Mouse (Mus musculus) thymus, postnatal 0 days (tissue): ENCODE data around the gene Cyth3. TPM values are rescaled to one million over a fixed set of nuclear protein-coding genes. Genes with fewer than 3 reads are reported as not detected.

Source experiments
- DNase-seq: peaks from one replicate; pipeline ENCODE4 v3.0.0-alpha.2; 2015; ENCODE audit warnings: low spot score
- polyA plus RNA-seq: library from polyadenylated mRNA; unstranded; fragments of >200 nt; fragmentation: Nextera tagmentation; extraction: Ambion mirVana; gene quantifications from 2 replicates; pipeline ENCODE4 v1.2.1, GENCODE M21; 2015

Gene Cyth3
- polyA plus RNA-seq, 1 experiment from 2014 or later, result 17.2 TPM

DNA sequence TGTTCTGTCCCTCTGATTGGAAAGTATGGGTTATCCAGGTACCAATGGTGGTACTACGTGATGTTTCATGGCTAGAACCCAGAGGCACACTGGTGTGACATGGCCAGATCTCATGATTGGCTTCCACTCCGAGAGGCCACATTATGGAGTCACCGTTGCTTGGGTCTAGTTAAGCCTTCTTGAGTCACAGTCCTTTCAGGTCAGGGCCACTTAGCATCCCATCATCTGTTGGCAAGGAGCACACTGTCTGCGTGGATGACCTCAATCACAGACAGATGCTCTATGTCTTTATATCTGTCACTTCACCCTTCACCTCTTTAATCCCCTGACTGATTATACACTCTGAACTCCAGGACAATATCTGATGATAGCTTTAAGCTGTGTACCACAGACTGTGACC lies 6.1 kb upstream of the Cyth3 start:
- DNase-seq, result no peak

DNA sequence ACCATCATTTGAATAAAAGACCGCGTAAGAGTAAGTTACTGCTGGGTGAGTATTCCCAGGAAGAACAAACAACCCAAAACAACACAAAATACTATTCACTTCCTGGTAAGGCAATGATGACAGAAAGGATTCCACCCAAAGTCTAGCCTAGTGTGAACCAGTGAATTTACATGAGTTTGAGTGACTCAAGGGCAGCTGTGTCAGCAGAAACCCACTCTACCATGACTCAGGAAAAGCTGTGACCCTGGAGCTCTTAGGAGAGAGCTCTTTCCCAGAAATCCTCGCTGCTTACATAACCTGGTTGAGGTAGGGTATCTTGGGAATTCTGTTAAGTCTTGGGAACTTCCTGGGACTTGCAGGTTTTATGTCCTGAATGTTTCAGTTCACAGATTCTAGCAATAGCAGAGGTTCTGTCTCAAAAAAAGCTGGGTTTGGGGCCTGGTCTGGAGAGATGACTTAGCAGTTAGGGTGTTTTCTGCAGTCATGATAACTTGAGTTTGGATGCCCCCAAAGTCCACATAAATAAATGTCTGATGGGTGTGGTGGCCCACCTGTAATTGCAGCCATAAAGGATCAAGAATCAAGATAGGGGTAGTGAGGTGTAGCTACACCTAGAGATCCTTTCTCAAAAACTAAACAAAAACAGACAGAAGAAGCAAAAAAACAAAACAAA lies 5.5 kb upstream of the Cyth3 start:
- no peak for DNase-seq

DNA sequence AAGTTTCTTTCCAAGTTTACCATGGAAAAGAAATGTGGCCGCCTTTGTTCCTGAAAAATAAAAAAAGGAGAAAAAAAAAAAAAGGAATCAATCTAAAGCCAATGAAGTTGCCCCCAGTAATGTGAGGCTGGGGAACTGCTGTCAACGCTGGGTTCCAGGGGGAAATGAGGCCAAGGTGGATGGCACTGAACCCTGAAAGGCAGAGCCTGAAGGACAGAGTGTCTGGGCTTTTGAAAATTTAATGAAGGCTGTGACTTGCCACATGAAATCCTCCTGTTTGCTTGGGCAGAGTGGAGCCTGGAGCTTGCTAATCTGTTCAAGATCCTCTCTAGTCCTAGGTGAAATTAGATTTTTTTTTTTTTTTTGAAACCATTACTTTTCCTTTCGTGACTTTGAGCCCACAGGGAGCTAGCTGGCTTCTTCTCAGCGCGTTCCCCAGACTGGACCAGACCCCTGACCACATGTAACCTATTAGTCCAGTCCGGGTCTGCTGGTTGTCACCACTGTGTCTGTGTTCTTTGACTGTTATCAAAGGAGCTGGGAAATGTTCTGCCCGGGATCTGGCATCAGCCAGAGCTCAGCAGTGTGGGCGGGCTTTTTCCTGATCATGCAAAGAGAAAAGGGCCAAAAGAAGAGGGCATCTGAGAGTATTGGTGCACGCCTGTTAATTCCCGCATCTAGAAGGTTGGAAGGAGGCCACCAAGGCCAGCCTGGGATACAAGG lies 4.6 kb upstream of the Cyth3 start:
- DNase-seq, result no peak

DNA sequence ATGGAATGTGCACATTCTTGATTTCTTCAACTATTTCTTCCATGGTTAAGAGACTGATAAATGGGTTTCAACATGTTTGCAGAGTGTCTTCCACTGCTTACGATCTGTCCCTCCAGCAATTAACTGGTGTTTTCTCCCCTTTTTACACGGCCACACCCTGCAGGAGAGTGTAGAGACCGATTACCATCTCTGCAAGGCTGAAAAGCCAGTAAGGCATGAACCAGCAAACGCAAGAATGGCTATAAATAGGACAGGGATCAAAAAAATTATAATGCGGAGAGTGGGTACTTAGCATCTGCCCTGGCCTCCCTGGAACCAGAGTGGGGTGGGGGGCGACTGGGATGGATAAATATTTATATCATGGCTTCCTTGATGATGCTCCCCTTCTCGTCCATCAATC lies 3.7 kb upstream of the Cyth3 start:
- no peak for DNase-seq

DNA sequence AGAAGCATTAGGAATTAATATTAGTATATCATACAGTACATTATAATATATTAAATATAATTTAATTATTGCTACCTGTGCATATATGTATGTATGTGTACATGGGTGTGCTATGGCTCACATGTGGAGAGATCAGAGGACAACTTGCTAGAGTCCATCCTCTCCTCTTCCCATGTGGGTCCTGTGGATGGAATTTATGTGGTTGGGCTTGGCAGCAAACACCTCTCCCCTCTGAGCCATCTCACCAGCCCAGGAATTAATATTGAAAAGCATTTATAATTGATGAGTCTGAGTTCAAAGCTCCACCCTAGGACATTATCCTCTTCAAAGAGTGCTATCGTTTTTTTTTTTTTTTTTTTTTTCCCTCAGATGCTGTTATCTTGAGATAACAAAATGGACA lies 2.1 kb upstream of the Cyth3 start:
- DNase-seq, result no peak

DNA sequence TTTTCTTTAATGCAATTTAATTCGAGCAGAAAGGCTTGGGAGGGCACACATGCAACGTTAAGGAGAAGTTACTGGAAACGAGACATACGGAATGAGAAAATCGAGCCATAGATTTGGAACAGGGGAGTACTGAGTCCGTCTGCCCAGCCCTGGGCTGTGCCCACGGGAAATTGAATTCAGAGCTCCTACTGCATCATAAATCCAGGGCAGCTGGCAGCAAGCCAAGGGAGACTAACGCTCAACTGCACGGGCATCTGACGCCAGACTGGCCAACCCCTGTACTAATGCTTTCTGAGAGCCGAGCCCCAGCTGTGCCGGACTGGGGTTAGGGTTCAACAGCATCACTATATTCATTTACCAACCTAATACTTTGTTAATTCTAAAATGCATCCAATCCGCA lies 1.3 kb upstream of the Cyth3 start:
- DNase-seq, result no peak

DNA sequence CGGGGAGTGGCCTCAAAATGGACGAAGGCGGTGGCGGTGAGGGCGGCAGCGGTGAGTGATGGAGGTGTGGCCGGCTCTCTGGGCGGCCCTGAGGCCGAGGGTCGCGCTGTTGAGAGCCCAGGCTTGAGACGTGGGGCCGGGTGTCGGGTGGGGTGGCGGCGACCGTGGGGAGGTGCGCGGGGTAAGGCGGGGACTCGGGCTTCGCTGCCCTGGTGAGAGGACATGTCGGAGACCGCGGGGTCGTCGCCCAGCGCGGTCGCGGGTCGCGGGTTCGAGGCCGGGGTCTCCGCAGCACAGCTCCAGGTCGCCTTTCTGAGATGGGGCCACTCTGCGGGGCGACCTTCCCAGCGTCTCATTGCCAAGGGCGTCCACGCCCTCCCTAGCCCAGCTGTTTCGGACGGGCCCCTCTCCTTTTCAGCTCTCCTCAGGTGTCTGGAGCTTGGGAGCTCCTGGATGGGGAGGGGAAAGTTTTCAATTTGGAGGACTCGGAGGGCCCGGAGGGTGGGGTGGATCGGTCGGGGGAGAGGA lies 440 bp downstream of the Cyth3 start:
- peak; percentile 10 for DNase-seq

DNA sequence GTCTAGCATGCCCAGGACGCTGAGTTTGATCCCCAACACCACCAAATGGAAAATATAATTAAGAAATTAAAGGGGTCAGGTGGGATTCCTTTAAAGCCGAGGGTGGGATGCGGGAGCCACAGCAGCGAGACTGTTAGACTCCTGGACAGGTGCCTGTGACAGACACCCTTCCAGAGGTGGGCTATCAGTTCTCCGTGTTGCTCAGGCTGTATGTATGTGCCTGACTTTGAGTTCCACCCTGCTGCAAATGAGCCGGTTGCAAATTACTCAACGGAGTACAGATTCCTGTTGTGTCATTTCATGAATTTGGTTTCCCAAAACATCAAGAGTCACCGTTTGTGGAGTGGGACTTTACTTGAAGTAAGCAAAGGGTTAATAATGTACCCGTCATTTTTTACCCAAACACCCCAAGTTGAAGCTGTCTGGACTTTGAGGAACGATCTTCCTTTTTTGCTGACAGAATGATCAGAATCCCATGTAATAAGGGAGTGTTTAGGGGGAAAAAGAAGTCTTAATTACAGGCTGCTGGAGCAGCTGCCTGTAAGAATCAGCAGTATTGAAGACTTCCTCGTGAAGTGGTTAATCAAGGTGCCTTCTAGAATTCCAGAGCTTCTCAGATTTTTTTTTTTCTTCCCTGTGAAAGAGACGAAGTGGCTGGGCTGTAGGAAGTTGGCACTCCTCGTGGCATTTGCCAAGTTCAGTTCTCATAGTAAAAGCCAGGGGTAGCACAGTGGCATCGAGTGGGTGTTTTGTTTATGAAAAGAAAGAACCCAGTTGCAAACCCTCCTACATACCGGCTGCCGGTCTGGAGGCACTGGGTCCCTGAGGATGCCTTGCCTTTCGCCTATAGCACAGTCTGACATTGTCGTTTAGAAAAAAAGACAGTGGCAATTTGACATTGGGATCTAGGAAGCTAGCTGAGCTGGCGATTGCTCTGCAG lies 1.4 kb downstream of the Cyth3 start:
- DNase-seq, result no peak

DNA sequence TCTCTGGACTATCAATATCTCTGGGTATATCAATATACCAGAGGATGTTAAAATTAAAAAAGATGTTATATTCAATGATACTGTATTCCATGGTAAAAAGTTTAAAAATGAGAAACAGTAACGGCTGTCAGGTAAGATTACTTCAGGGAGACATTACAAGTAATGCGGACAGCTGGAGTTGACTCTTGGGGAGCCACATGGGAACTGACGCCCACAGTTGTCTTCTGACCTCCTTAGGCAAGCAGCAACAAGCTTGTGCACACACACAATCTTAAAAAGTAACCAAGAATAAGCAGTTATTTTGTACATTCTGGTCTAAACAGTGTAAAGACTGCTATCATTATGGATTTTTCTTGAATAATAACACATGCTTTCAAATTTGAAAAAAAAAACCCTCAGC lies 2.2 kb downstream of the Cyth3 start:
- DNase-seq, result no peak

DNA sequence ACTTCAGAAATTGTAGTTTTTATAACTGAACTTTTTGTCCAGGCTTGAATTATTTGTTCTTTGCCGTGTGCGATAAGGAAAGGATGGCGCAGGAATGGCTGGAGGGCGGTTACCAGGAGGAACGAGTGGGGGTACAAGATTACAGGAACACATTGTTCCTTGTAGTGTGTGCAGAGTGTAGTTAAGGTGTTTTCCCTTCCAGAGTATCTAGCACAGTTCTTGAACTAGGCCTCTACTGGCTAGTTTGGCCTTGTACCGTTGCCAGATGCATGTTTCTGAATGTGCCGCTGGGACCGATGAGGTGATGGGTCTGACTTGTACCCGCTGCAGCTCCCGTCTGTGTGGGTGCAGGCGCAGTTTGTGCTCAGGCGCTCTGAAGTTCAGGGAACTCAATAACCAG lies 3.2 kb downstream of the Cyth3 start:
- DNase-seq, result no peak

DNA sequence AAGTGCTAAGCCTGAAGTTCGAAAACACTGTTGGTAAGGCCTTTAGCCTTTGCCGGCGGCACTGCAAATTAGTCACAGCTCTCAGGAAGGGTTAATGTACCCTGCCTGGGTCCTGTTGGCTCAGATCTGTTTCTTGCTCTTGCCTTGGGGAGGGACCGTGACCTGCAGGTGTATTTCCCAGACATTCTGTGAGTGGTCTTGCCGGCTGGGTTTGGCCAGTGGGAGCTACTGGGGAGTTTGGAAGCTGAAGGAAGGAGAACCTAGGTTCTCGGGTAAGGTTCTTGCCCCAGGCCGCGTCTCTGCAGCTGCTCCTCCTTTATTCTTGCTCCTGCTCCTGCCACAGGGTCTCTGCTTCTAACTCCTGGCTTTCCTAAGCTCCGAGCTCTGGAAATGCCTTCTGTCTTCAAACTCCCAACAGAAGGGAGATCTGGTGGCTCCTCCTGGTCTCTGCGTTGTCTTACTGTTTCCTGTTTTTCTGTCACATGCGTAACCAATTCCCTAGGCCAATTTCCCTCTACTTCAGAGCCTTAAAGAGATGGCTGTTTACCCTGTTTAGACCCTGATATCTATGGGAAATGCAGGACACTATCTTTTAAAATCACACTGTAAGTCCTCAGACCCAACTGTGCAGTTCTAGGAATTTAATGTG lies 3.8 kb downstream of the Cyth3 start:
- DNase-seq, result no peak

DNA sequence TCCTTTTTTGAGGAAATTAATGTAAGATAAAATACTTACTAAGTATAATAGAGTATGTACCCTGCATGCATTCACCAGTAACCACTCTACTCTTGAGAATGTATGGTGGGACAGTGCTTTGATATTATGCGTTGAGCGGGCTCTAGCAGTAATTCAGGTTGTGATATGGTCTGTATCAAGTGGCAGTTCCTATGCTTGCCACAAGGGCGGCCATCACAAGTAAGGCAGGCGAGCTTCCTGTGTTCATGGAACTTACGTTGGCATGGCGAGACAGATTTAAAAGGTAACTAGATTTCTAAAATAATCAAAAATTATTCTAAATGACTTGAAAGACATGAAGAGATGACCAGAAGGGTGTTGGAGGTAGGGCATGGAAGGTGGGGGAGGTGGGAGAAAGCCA lies 5.3 kb downstream of the Cyth3 start:
- DNase-seq, result no peak

DNA sequence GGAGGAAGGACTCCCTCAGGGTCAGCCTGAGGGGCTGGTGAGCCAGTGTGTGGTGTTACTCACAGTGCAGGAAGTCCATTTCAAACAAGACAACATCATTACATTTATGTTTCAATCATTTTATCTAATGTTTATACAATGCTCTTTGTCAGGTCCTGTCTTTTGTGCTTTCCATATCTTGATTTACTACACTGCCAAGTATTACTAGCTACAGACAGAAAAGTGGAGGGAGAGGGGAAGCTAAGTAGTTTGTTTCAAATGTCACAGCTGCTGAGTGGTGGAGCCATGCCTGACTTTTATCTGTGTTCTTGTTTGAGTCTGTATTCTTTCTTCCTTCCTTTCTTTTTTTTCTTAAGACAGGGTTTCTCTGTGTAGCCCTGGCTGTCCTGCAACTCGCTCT lies 5.7 kb downstream of the Cyth3 start:
- DNase-seq, result no peak

DNA sequence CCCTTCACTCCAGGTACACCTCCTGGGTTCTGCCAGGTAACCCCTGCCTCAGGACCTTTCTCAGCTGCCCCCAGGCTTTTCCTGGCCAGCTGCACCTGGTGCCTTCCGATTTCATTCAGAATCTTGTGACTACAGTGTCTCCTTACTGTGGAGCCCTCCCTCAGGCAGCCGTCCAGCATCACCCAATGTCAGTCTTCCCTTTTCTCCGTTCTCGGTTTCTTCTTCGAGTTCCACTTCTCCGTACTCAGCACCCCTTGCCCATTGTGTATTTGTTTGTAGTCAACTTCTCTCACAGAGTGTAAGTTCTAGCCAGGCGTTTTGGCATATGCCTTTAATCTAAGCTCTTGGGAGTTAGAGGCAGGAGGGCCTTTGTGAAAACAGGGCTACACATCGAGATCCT lies 7.4 kb downstream of the Cyth3 start:
- no peak for DNase-seq

DNA sequence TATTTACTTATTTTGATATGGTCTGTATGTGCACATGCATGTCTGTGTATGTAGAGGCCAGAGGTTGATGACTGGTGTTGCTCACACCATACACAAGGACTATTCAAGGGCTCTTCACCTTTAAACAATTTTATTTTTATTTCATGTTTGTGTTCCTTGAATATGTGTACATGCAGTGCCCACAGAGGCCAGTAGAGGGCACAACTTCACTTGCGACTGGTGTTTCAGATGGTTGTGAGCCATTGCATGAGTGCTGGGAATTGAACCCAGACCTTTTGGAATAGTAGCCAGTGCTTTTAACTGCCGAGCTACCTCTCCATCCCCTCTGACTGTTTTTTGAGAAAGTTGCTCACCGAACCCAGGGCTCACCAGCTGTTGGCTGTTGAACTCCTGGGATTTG lies 8.0 kb downstream of the Cyth3 start:
- DNase-seq, result peak; percentile 22

DNA sequence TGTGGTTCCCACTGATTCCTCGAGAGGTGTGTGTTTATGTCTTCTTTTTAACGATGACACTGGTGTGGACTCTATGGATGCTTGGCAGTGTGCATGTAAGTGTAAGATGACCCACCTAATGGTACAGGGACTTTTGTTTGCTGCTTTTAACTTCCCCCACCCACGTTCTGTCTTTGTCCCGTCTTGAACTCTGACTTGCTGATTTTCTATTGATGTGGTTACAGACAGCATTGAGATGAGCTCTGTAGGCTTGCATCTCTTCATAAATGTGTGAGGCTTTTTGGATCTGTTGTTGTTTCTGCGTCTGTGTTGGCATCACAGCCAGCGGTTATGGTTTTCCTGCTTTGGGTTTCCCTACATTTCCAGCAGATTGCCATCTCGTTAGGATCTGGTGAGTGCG lies 8.5 kb downstream of the Cyth3 start:
- peak; percentile 37 for DNase-seq

DNA sequence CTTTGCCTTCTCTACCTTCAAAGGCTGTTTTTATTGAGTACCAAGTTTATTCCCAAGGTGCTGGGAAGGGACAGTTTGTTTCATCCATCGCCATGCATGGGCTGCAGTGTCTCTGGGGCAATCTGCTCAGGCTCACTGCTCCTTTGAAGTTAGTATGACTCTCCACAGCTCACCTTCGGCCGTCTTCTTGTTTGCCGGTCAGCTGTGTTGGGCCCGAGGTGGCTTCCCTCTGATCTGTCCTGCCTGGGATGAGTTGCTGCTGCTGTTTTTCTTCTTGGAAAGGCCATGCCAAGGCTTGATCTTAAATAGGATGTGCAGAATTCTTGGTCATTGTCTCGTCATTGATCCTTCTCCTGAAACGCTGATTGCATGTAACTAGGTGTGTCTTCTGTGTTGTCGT lies 9.3 kb downstream of the Cyth3 start:
- DNase-seq, result no peak

DNA sequence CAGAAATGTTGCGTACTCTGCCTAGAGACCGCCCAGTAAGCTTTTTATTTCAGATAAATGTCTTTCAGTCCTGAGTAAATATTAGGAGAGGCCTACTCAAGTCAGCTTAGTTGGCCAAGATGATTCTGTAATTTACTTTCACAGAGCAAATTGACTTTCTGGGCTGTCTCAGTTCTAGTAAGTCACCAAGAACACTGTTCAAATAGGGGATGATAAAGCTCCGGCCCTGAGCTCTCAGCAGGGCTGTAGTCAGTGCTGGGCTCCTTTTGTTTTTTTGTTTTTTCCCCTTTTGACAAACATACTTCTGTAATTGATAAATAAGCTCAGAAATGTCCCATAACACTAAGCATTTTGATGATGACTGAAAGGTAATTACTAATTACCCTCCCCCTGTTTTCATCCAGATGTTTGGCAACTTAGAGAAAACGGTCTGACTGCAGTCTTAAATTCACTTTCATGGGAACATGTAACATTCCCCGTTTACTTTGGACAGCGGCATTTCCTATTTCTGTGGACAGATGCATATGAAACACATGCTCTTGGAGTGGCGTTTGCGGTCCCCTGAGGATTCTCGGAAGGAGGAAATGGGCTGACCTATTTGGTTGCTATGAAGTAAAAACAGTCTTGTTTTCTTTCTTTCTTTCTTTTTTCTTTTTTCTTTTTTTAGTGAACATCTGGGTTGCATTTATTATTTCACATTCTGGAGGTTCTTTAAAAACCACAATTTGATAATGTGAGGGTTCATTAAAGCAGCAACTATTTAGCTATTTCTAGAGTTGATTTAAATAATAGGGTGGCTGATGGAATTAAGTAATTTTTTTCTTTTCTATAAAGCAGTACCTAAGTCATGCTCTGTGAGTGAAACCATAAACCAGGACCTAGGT lies 10.7 kb downstream of the Cyth3 start:
- DNase-seq, result no peak

DNA sequence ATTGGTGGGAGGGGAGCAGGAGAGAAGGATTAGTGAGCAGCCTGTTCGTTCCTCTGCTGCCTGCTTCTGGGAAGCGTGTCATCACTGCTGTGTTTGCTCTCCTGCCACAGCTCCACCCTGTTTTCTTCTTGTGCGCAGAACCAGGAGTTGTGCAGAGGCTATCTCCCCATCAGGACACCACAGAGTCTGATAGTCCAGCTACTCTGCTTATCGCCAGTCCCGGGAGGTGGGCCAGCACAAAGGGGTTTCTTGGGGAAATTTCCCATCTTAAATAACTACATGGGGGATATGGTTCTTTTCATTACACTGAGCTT lies 11.3 kb downstream of the Cyth3 start:
- DNase-seq, result no peak

DNA sequence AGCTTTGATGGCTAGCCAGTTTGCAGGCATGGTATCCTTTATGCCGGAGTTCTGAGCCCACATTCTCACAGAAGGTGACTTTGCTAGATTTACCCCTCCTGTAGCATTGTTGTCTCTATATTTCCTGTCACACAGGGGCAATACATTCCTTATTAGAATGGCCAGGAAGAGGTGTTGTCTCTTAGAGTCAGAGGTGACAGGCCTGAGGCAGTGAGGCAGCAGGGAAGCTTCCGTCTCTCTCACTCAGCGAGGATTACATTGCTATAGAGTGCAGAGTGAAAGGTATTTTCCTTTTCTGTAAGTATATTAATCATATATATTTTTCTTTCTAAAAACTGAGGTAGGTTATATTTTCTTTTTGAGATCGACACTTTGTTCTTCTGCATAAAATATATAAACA lies 11.6 kb downstream of the Cyth3 start:
- no peak for DNase-seq
